Mouse (Mus musculus) liver, adult 2 months (tissue): ENCODE measurements around the gene Rundc1. TPM values are rescaled to one million over a fixed set of nuclear protein-coding genes. Genes with fewer than 3 reads are reported as not detected.
"Not testable (repeated sequence)": the region's sequence is repeated elsewhere in the genome, so short reads cannot be mapped to it uniquely, and the experiment has no call there.

Experiments used
- DNase-seq: peaks from one replicate; pipeline ENCODE4 v3.0.0-alpha.2; 2011; ENCODE audit warnings: low read depth, low spot score; ENCODE audit errors: extremely low read depth
- H3K27ac ChIP-seq: fragments of 200-500 bp; replicated peaks from 2 replicates; pipeline ENCODE4 v1.5.1; 2012; ENCODE audit warnings: low read depth, mild to moderate bottlenecking, control low read depth, inconsistent platforms, low read length; ENCODE audit not compliant: insufficient read depth
- H3K27me3 ChIP-seq: fragments of 200-500 bp; 2 replicates; pipeline ENCODE4 v1.6.1; 2012; ENCODE audit warnings: mild to moderate bottlenecking, moderate library complexity, low read length, inconsistent platforms; ENCODE audit not compliant: control insufficient read depth, insufficient read depth
- H3K36me3 ChIP-seq: fragments of 200-500 bp; 2 replicates; pipeline ENCODE4 v1.6.1; 2012; ENCODE audit warnings: low read length, inconsistent platforms; ENCODE audit not compliant: control insufficient read depth, insufficient read depth
- H3K4me1 ChIP-seq: fragments of 200-500 bp; 2 replicates; pipeline ENCODE4 v1.6.1; 2011; ENCODE audit warnings: low read length; ENCODE audit not compliant: control insufficient read depth, insufficient read depth
- H3K4me3 ChIP-seq: fragments of 200-500 bp; 2 replicates; pipeline ENCODE4 v1.5.1; 2011; ENCODE audit warnings: low read depth, mild to moderate bottlenecking, control low read depth, low read length, moderate library complexity; ENCODE audit not compliant: insufficient read depth
- H3K79me2 ChIP-seq: fragments of 200-500 bp; 2 replicates; pipeline ENCODE4 v1.6.1; 2012; ENCODE audit warnings: inconsistent platforms, mild to moderate bottlenecking, low read length, moderate library complexity; ENCODE audit not compliant: control insufficient read depth, insufficient read depth
- H3K9ac ChIP-seq: fragments of 200-500 bp; 2 replicates; pipeline ENCODE4 v1.6.1; 2012; ENCODE audit warnings: low read depth, mild to moderate bottlenecking, control low read depth, inconsistent platforms, low read length
- CTCF ChIP-seq: fragments of 200-500 bp; IDR thresholded peaks from 2 replicates; pipeline ENCODE4 v1.5.1; 2011; ENCODE audit warnings: low read depth, low read length, control low read depth
- POLR2A ChIP-seq: fragments of 200-500 bp; IDR thresholded peaks from 2 replicates; pipeline ENCODE4 v1.6.1; 2011; ENCODE audit warnings: low read length, control low read depth; ENCODE audit not compliant: insufficient read depth; ENCODE audit errors: extremely low read depth
- WGBS: fragments of 180-500 bp; shearing (Covaris S2); methylation state at CpG from one replicate; pipeline ENCODE4 v1.1.7; 2018; 5-methylcytosine and 5-hydroxymethylcytosine counted together
- polyA plus RNA-seq: library from polyadenylated mRNA; depleted of rRNA; stranded (reverse); fragments of >200 nt; gene quantifications from 2 replicates; pipeline ENCODE4 v1.2.3, GENCODE M21; 2012
- total RNA-seq: library from RNA; depleted of rRNA; stranded (reverse); fragments of >200 nt; gene quantifications from 2 replicates; pipeline ENCODE4 v1.2.3, GENCODE M21; 2014

Gene Rundc1
- total and polyA plus RNA-seq, 2 experiments = 3.1 to 8.6 TPM

DNA sequence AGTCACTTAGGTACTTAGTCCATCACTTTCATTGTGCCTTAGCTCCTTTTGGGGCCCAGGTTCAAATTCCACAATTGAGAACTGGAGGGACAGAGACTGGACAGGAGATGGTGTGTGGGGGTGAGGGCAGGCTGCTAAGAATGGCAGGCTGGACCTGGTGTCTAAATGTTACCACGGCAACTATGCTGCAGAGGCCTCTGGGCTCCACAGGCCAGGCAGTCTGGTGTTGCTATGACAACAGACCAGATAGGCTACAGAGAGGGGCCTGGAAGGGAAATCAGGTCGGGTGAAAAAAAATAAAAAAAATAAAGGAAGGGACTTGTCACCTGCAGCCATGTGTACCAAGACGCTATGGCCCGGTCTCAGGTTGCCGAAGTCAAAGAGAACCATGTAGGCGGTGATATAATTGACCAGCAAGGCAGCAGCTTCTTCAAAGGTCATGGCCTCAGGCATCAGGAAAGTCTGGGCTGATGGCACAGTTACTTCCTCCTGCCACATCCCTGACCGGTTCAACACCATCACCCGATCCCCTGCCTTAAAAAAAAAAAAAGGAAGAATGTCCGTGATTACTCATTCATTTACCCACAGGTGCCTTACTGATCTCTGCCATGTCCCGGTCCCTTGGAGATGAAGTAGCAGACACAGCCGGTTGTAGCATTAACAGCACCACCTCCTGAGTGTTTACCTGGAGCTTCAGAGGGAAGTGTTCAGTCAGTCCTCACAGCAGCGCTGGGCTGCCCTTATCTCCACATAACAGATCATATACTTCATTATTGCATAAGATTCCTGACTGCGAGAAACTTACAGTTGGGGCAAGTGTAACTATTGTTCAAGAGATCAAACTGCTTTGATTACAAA lies 37.9 kb downstream of the Rundc1 start:
- Histone ChIP-seq H3K4me3 (no peak overlapping the region), H3K4me1 (peaks cover 1% of the 10 kb centered on the region; the same call in 1 of the 2 replicates), H3K79me2 (no peaks in the 10 kb centered on the region), H3K9ac (no peak overlapping the region), H3K27me3 (no peaks in the 10 kb centered on the region), H3K36me3 (peaks cover 8% of the 10 kb centered on the region), H3K27ac (no peak overlapping the region)
- 52% methylated on average over 13 of the region's 13 CpGs for WGBS
- DNase-seq = no peak
- no peak for TF ChIP-seq POLR2A
- no peak for TF ChIP-seq CTCF

DNA sequence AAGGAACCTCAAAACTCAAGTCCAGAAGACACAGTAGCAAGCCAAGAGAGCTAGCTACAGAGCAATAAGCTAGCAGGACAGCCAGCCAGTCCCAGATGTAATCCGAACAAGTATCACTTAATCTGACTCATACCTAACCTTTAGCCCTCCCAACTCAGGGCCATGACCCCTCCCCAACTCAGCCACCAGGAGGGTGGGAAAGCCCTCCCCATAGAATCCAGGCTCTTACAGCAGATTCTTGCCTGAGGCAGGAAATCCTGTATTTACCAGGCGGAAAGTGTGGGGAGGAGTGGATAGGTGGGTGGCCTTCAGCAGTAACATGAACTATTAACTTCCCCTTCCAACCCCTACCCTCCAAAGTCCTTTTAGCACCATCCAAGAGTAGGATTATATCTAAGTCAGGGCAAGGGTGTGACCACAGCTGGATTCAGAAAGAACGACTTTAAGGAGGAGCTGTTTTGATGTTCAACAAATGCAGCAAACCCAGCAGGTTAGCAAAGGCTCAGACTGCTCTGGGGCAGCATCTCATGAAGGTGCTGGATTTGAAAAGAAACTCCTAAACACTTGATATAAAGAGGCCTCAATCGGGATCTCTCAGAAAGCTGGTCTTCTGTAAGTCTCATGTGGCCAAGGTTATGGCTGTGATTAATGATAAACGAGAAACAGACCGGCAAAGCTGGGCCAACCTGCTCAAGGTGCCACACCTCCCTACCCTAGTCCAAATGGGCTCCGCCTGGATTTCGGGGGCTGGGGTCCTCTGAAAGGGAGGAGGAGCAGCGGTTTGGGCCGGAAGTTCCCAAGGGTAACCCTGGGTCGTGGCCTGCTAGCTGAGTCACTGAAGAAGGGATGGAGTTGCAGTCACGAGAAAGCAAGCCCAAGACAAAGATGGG lies 39.6 kb downstream of the Rundc1 start, which contains the start of gene Rnd2:
Gene Rnd2 (plus strand): TSS at position 789 of the 890 bp plus-strand sequence.
- no peak for DNase-seq
- Histone ChIP-seq H3K79me2 (no peaks in the 10 kb centered on the region), H3K9ac (peak within 1 kb of the TSS; percentile 89), H3K36me3 (no peaks in the 10 kb centered on the region), H3K27ac (no peak within 1 kb of the TSS; the same call in 1 of the 2 replicates), H3K27me3 (no peaks in the 10 kb centered on the region), H3K4me1 (peaks cover 1% of the 10 kb centered on the region; the same call in 1 of the 2 replicates), H3K4me3 (peak within 1 kb of the TSS; percentile 86)
- WGBS = 22% methylated on average over 12 of the region's 12 CpGs
- no peak for TF ChIP-seq CTCF
- no peak for TF ChIP-seq POLR2A

DNA sequence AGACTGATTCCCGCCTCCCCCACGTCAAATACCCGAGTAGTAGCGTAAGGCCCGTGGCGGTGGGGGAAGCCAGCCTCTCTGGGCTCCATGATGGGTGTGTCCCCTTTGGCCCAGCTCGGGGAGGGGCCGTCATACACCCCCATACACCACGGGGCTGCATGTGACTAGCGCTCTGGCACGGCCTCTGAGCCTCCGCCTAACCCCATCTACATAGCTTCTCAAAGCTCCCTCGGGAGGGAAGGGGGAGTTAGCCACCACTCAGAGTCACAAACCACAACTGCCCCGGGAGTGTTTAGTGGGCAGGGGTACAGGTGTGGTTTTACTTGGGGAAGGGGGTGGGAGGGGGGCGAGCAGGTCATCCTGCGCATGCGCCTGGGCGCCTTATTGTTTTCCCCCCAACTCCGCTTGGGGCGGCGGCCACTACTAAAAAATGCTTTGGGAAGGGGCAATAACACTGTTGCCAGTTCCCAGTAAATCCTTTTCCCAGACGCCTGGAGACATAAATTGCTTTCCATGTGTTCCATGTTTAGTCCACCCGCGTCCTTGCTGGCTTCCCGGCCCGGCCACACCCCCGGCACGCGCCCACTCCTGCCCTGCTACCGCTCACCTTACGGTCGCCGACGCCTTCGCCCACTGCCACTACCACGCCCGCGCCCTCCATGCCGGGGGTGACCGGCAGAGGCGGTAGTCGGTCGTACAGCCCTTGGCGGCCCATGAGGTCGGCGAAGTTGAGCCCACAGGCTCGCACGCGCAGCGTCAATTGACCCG lies 40.4 kb downstream of the Rundc1 start:
- 5% methylated on average over 51 of the region's 51 CpGs for WGBS
- DNase-seq = no peak

DNA sequence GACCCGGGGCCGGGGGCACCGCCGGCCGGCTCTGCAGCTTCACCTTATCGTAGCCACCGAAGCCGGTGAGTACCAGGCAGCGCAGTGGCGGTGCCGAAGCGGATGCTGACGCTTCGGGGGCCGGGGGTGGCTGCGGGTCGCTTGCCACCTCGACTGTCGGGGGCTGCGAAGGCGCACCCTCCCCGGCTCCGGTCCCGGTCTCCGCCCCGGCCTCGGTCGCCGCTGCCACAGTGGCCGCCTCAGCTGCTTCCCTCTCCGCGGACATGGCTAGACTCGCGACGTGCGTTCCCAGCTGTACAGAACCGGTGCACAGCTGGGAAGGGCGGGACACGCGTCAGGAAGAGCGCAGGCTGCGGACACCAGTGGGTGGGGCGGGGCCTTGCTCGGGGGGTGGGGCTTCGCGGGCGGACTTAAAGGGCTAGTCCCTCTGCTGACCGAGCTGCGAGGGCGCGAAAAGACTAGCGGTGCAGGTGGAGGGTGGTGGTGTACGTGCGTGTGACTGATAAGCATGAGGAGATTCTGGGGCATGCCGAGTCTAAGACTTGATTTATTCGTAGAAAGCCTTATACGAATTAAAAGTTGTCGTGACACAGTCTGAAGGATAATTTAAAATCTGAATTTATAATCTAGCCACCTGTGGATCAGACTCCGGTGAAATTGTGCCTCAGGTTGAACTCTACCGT lies 41.1 kb downstream of the Rundc1 start, which contains the start of gene Vat1:
Gene Vat1 (minus strand): TSS at position 362 of the 683 bp plus-strand sequence.
- peak within 1 kb of the TSS; percentile 86 for H3K4me3 ChIP-seq
- H3K27me3 ChIP-seq = no peaks in the 10 kb centered on the region
- H3K4me1 ChIP-seq = peaks cover 1% of the 10 kb centered on the region; the same call in 1 of the 2 replicates
- no peaks in the 10 kb centered on the region for H3K79me2 ChIP-seq
- peak; percentile 64 for DNase-seq
- no peaks in the 10 kb centered on the region for H3K36me3 ChIP-seq
- H3K27ac ChIP-seq = no peak within 1 kb of the TSS
- 2% methylated on average over 57 of the region's 60 CpGs for WGBS
- peak within 1 kb of the TSS; percentile 89 for H3K9ac ChIP-seq
- TF ChIP-seq POLR2A (peak; percentile 37; the same call in 1 of the 2 replicates), CTCF (no peak)

More for the DNA sequence above, 40.4 kb downstream of the Rundc1 start:
- peak overlapping the region; percentile 86 for H3K4me3 ChIP-seq
- no peaks in the 10 kb centered on the region for H3K79me2 ChIP-seq
- H3K27ac ChIP-seq = no peak overlapping the region
- no peaks in the 10 kb centered on the region for H3K27me3 ChIP-seq
- peaks cover 1% of the 10 kb centered on the region; the same call in 1 of the 2 replicates for H3K4me1 ChIP-seq
- no peak for TF ChIP-seq POLR2A
- 0 out of 2 replicates have a peak, but pooled peaks have one; percentile 3 for TF ChIP-seq CTCF
- H3K9ac ChIP-seq = peak overlapping the region; percentile 89
- H3K36me3 ChIP-seq = no peaks in the 10 kb centered on the region

DNA sequence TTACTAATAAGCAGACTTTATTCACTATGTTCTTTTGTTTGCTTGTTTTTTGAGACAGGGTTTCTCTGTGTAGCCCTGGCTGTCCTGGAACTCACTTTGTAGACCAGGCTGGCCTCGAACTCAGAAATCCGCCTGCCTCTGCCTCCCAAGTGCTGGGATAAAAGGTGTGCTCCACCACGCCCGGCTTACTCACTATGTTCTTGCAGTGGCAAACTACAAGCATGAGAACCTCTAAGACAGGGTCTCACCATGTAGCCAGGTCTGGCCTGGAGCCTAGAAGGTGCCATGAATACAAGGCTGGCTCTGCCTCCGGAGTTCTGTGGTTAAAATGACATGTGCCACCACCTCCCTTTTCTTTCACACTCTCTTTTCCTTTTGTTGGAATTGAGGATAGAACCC lies 41.7 kb downstream of the Rundc1 start:
- H3K27me3 ChIP-seq, H3K4me3 ChIP-seq, H3K4me1 ChIP-seq, H3K36me3 ChIP-seq, DNase-seq, H3K79me2 ChIP-seq, H3K27ac ChIP-seq, H3K9ac ChIP-seq: not testable (repeated sequence)
- 61% methylated on average over 5 of the region's 5 CpGs for WGBS
